Mouse (Mus musculus): Measurements from ENCODE around the gene Vamp5.

GRCm38 (mm10) chr6:72373184-72373583 is 7.1 kb downstream of the Vamp5 start:
- TF ChIP-seq POLR2A (IDR thresholded peaks at IDR 0.05; ENCODE audit: control insufficient read depth, extremely low read depth, insufficient read depth, low read length, poor library complexity) = no peak
- TF ChIP-seq CTCF (IDR thresholded peaks at IDR 0.05; ENCODE audit: borderline replicate concordance, control insufficient read depth, extremely low read depth, insufficient read depth, low read length, poor library complexity) = no peak
